Mouse (Mus musculus) embryonic facial prominence, embryonic 15.5 days (tissue): ENCODE results near the gene Gmeb1. TPM values are rescaled to one million over a fixed set of nuclear protein-coding genes. Genes with fewer than 3 reads are reported as not detected.
"Not testable (repeated sequence)": the region's sequence is repeated elsewhere in the genome, so short reads cannot be mapped to it uniquely, and the experiment has no call there.

Experiments
- ATAC-seq: fragments of 200-750 bp; cut with Nextera tagmentation; 2 replicates; pipeline ENCODE4 v1.8.0; 2017; ENCODE audit warnings: low read depth, moderate TSS enrichment; ENCODE audit not compliant: insufficient number of reproducible peaks, low FRiP score, low TSS enrichment
- H3K27ac ChIP-seq: fragments of 300-500 bp; sonication (generic); replicated peaks from 2 replicates; pipeline ENCODE4 v1.5.1; 2015; ENCODE audit warnings: mild to moderate bottlenecking, inconsistent platforms
- H3K27me3 ChIP-seq: fragments of 300-500 bp; sonication (generic); 2 replicates; pipeline ENCODE4 v1.6.1; 2015; ENCODE audit warnings: inconsistent platforms
- H3K36me3 ChIP-seq: fragments of 300-500 bp; sonication (generic); 2 replicates; pipeline ENCODE4 v1.6.1; 2015; ENCODE audit warnings: mild to moderate bottlenecking, inconsistent platforms
- H3K4me1 ChIP-seq: fragments of 300-500 bp; sonication (generic); 2 replicates; pipeline ENCODE4 v1.6.1; 2015; ENCODE audit warnings: inconsistent platforms
- H3K4me2 ChIP-seq: fragments of 300-500 bp; sonication (generic); replicated peaks from 2 replicates; pipeline ENCODE4 v1.6.1; 2015; ENCODE audit warnings: mild to moderate bottlenecking, inconsistent platforms
- H3K4me3 ChIP-seq: fragments of 300-500 bp; sonication (generic); replicated peaks from 2 replicates; pipeline ENCODE4 v1.5.1; 2015; ENCODE audit warnings: mild to moderate bottlenecking, inconsistent platforms
- H3K9ac ChIP-seq: fragments of 300-500 bp; sonication (generic); 2 replicates; pipeline ENCODE4 v1.6.1; 2015; ENCODE audit warnings: inconsistent platforms
- H3K9me3 ChIP-seq: fragments of 300-500 bp; sonication (generic); replicated peaks from 2 replicates; pipeline ENCODE4 v1.6.1; 2016; ENCODE audit warnings: inconsistent platforms
- WGBS: fragments of 180-500 bp; shearing (Covaris S2); methylation state at CpG from one replicate; pipeline ENCODE4 v1.1.7; 2015; 5-methylcytosine and 5-hydroxymethylcytosine counted together
- polyA plus RNA-seq: library from polyadenylated mRNA; unstranded; fragments of >200 nt; fragmentation: Nextera tagmentation; extraction: Ambion mirVana; gene quantifications from 2 replicates; pipeline ENCODE4 v1.2.1, GENCODE M21; 2015

Gene Gmeb1
- polyA plus RNA-seq, 1 experiment from 2014 or later: 37.5 TPM

DNA sequence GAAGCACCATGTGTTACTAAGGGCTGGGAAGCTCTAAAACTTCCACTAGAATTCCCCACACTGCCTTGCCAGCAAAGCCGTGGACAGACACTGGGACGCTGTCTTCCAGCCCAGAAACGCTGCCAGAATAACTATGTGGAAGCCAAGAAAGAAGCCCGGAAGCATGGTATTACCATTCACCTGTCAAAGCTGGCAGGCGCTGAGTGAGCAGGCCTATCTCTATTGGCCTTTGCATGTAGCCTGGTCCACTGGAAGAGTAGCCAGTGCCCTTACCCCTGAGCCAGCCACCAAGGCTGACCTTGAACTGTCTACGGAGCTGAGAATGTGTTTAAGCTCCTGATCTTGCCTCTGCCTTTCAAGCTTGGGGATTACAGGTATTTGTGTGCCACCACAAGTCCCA, 40.1 kb upstream of the Gmeb1 start:
- H3K27me3 ChIP-seq: no peaks in the 10 kb centered on the region
- peaks cover 14% of the 10 kb centered on the region; the same call in 1 of the 2 replicates for H3K4me1 ChIP-seq
- 0 out of 2 replicates have a peak overlapping the region, but pooled peaks have one; percentile 11 for H3K27ac ChIP-seq
- H3K9me3 ChIP-seq: no peaks in the 10 kb centered on the region
- no peak overlapping the region for H3K4me2 ChIP-seq
- 76% methylated on average over 6 of the region's 6 CpGs for WGBS
- no peak for ATAC-seq
- H3K36me3 ChIP-seq: no peaks in the 10 kb centered on the region
- H3K4me3 ChIP-seq: no peak overlapping the region
- H3K9ac ChIP-seq: no peak overlapping the region

DNA sequence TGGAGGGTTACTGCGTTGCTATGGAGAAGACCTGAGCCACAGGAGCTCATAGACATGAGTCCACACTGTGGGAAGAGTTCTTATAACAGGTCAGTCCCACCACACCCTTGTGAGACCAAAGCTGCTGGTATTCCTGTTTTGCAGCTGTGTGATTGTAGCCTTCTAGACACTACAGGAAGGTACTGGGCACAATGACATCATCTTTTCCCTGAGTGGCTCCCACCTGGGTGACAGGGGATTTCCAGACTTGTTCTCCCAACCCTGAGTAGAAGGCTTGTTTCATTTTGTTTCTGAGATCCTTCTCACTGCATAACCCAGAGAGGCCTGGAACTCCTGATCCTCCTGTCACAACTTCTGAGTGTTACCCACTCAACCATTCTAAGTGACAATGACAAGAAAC, 38.4 kb upstream of the Gmeb1 start:
- Histone ChIP-seq H3K4me3 (no peak overlapping the region), H3K36me3 (no peaks in the 10 kb centered on the region), H3K27me3 (no peaks in the 10 kb centered on the region), H3K9me3 (no peaks in the 10 kb centered on the region), H3K4me1 (peaks cover 14% of the 10 kb centered on the region; the same call in 1 of the 2 replicates), H3K4me2 (no peak overlapping the region), H3K27ac (no peak overlapping the region), H3K9ac (no peak overlapping the region)
- ATAC-seq: no peak
- 87% methylated on average over 1 of the region's 1 CpGs for WGBS

DNA sequence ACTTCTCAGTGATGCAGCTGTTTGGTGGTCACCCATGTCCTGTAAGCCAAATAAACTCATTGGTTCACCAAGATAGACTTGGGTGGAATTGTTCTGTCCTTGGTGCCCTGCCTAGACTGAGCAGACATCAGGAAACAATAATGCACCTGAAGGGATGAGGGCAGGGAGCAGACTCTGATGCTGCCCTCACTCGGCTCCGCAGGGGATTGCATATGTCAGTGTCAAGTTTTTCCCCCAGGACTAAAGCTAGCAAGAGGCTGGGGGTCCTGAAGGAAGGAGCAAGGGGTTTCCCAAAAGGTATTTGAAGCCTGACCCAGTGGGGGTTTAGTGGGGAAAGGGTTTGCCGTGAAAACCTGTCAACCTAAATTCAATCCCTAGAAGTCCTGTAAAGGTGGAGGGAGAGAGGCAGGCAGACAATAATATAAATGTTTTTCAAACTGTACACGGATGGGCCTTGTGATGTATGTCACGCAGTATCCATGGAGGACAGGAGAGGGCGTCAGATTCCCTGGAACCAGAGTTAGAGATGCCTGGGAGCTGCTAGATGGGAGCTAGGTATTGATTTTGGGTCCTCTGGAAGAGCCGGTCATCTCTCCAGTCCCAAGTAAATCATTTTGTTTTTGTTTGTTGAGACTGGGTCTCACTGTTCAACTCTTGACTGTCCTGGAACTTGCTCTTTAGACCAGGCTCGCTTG, 34.4 kb upstream of the Gmeb1 start:
- H3K4me3 ChIP-seq: no peak overlapping the region
- WGBS: 47% methylated on average over 8 of the region's 8 CpGs
- H3K9ac ChIP-seq: no peak overlapping the region
- H3K27ac ChIP-seq: no peak overlapping the region
- peaks cover 31% of the 10 kb centered on the region for H3K36me3 ChIP-seq
- H3K4me1 ChIP-seq: no peaks in the 10 kb centered on the region
- H3K9me3 ChIP-seq: no peaks in the 10 kb centered on the region
- H3K27me3 ChIP-seq: no peaks in the 10 kb centered on the region
- H3K4me2 ChIP-seq: no peak overlapping the region
- ATAC-seq: no peak

DNA sequence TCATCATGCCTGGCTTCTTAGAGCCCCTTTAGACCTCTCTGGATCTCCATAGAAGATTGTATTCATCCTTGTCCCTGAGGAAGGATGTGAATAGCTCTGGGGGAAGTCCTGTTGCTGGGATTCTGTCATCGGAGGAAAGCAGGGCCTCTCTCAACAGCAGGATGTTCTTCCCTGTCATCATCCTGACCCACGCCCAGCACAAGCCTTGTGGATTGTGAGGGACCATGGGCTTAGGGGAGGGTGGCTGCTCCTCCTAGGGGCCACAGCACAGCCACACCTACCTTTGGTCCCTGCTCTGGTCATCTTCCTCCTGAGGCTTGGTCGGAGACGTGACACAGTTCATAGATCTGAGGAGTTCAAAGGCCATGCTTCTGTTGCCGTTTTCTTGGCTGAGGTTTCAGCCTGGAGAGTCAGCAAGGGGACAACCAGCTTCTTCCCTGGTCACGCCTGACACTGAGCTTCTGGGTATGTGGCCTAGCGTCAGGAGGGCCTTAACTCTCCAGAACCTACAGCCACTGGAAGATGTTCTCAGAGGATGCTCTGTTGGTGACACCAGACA, 32.4 kb upstream of the Gmeb1 start:
- Histone ChIP-seq H3K27me3 (no peaks in the 10 kb centered on the region), H3K4me3 (no peak overlapping the region), H3K36me3 (peaks cover 39% of the 10 kb centered on the region), H3K9ac (no peak overlapping the region), H3K9me3 (no peaks in the 10 kb centered on the region), H3K27ac (no peak overlapping the region), H3K4me2 (no peak overlapping the region), H3K4me1 (no peaks in the 10 kb centered on the region)
- ATAC-seq: no peak
- 77% methylated on average over 7 of the region's 7 CpGs for WGBS

DNA sequence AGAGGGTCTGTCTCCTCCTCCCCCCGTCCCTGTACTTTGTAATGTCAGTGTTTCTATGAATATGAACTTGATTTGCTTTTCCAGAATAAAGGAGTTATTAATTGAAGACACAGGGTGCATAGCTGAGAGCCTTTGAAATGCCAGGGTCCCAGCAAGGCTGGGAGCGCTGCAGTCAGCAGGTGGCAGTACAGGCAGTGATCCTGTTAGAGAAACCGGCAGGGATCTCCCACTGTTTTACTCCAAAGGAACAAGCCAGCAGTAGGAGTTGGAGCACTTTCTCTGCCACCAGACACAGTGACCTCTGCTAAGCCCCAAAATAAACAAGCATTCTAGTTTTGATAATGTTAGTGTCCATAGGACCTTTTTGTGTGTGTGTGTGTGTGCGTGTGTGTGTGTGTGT, 31.6 kb upstream of the Gmeb1 start:
- Histone ChIP-seq H3K9me3 (no peaks in the 10 kb centered on the region), H3K27ac (no peak overlapping the region), H3K36me3 (peaks cover 39% of the 10 kb centered on the region), H3K4me1 (no peaks in the 10 kb centered on the region), H3K27me3 (no peaks in the 10 kb centered on the region), H3K4me3 (no peak overlapping the region), H3K4me2 (no peak overlapping the region), H3K9ac (no peak overlapping the region)
- WGBS: 43% methylated on average over 4 of the region's 4 CpGs
- no peak for ATAC-seq

DNA sequence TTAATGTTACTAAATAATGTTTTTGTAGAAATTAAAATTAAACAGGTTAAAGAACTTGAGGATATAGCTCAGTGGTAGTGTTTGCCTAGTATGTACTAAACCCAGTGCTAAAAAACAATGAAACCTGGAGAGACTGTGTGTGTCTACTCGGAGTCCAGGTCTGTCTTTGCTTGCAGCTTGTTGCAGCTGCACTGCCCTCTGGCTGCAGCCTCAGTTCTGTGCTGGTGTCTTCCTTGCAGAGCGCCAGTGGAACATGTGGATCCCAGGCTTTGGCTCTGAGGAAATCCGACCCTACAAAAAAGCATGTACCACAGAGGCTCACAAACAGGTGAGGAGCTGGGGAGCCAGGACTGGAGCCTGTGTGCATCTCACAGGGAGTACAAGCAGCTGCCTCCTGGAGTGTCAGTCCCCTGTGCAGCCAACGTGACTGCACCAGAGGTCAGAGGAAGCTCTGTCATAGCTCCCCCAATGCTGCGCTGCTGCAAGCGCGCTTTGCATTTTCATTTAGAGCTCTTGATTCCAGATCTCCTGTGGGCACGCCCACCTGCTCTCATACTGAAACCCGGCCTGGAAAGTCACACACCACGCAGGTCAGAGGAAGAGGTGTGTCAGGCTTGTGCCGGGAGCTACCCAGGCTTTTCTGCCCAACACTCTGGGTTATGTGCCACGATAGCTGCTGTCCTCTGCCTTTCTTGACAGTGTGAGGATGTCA, 30.4 kb upstream of the Gmeb1 start:
- no peak overlapping the region for H3K27ac ChIP-seq
- WGBS: 73% methylated on average over 12 of the region's 12 CpGs
- no peaks in the 10 kb centered on the region for H3K9me3 ChIP-seq
- no peak overlapping the region for H3K4me3 ChIP-seq
- H3K27me3 ChIP-seq: no peaks in the 10 kb centered on the region
- peaks cover 45% of the 10 kb centered on the region for H3K36me3 ChIP-seq
- no peak overlapping the region for H3K9ac ChIP-seq
- H3K4me2 ChIP-seq: no peak overlapping the region
- H3K4me1 ChIP-seq: no peaks in the 10 kb centered on the region
- no peak for ATAC-seq

DNA sequence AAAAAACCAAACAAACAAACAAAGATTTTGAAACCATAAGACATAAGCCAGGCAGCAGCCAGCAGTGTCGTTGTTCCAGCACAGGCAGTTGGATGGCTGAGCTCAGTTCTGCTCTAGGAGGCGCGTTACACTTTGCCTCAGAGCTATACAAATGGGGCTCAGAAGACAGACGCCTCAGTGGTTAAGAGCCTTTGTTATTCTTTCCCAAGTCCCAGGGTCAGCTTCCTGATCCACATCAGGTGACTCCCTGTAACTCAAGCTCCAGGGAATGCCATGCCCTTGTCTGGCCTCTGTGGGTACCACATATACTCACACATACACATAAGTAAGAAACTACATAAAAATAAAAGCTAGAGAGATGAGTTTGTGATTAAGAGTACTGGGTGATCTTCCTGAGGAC, 29.7 kb upstream of the Gmeb1 start:
- no peaks in the 10 kb centered on the region for H3K9me3 ChIP-seq
- no peak overlapping the region for H3K4me2 ChIP-seq
- ATAC-seq: no peak
- no peak overlapping the region for H3K27ac ChIP-seq
- 94% methylated on average over 4 of the region's 4 CpGs for WGBS
- H3K4me3 ChIP-seq: no peak overlapping the region
- H3K27me3 ChIP-seq: no peaks in the 10 kb centered on the region
- no peak overlapping the region for H3K9ac ChIP-seq
- H3K36me3 ChIP-seq: peaks cover 51% of the 10 kb centered on the region
- no peaks in the 10 kb centered on the region for H3K4me1 ChIP-seq

DNA sequence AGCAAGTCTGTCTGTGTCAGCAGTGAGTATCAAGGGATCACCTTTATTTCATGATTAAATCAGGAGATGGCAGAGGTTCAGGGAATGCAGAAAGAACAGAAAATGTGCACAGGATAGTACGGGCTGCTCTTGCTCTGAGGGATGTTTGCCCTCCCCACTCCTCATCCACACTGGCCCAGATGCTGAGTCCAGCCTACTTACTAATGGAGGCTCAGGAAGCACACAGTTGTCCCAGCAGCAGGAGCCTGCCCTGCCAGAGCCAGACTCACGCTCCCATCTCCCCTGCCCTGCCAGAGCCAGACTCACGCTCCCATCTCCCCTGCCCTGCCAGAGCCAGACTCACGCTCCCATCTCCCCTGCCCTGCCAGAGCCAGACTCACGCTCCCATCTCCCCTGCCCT, 27.4 kb upstream of the Gmeb1 start:
- not testable (repeated sequence) for H3K27me3 ChIP-seq, H3K9me3 ChIP-seq, H3K27ac ChIP-seq, H3K4me3 ChIP-seq, ATAC-seq, H3K4me1 ChIP-seq, H3K4me2 ChIP-seq, H3K9ac ChIP-seq
- WGBS: 80% methylated on average over 3 of the region's 5 CpGs
- peaks cover 64% of the 10 kb centered on the region for H3K36me3 ChIP-seq

DNA sequence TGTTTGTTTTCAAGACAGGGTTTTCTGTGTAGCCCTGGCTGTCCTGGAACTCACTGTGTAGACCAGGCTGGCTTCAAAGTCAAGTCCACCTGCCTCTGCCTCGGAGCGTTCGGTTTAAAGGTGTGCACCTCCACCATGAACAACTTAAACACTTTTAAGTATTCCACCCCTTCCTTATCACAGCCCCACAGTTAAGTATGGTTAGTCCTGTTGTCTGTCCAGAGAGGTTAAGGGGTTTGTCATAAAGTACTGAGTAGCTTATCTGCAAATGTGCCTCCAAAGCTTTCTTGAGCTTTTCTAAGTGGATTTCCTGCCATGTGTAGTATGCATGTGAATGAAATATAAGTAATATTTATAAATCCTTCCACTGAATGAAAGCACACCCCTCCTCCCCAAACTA, 14.5 kb upstream of the Gmeb1 start:
- Histone ChIP-seq H3K4me1 (peaks cover 13% of the 10 kb centered on the region), H3K9ac (no peak overlapping the region), H3K4me2 (no peak overlapping the region), H3K4me3 (no peak overlapping the region), H3K27ac (no peak overlapping the region), H3K36me3 (no peaks in the 10 kb centered on the region), H3K27me3 (no peaks in the 10 kb centered on the region), H3K9me3 (no peaks in the 10 kb centered on the region)
- no peak for ATAC-seq
- whole genome bisulfite sequencing: 86% methylated on average over 3 of the region's 3 CpGs

DNA sequence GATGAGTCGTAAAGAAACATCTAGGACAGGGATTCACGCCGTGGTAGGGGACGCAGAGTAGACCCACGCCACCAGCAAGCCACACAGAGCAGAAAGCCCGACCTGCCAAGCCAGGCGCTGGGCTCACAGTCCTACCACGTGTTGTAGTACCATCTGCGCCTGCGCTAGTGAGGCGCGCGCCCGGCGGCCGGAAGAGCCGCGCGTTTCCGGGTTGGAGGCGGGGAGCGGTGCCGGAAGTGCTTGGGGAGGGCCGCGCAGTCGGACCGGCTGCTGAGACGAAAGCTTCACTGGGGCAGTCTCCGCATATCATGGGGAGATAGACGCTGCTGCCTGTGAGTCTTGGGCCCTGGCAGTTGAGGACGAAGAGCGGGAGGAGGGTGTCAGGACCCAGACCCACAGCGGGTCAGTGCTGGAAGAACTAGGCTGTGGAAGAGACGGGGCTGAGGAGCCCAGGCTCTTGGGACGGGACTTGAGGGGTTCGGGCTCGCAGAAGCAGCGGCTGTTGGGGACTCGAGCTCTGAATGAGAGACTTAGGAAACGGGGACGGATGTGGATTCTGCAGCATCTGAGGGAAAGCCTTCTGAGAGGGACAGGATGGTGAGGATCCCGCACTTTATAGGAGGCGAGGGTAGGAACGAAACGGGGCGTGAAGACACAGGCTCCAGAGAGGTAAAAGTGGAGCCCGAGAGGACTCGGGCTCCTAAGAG, 12.9 kb upstream of the Gmeb1 start, which contains the start of gene Taf12:
Gene Taf12, plus strand, starts transcription at position 220 of the 707 bp plus-strand sequence.
- Histone ChIP-seq H3K27ac (peak within 1 kb of the TSS; percentile 93), H3K4me2 (peak within 1 kb of the TSS; percentile 85), H3K4me3 (peak within 1 kb of the TSS; percentile 64), H3K4me1 (peaks cover 18% of the 10 kb centered on the region), H3K9me3 (no peaks in the 10 kb centered on the region), H3K36me3 (no peaks in the 10 kb centered on the region), H3K27me3 (no peaks in the 10 kb centered on the region), H3K9ac (peak within 1 kb of the TSS; percentile 73)
- under 1% methylated on average over 48 of the region's 48 CpGs for WGBS
- ATAC-seq: peak; percentile 90

DNA sequence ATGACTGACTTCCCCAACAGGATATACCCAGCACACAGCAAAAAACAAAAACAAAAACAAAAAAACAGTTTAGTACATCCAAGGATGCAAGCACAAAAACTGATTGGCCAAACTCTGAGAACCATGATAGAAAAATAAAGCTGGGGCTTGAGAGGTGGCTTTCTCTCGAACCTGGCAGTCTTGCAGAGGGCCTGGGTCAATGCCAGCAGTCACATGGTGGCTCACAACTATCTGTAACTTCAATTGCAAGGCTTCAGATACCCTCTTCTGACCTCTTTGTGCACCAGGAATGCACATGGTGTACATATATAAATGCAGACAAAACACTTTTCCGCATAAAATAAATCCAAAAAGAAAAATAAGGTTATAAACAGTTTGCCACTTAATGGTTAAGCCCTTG, 11.8 kb upstream of the Gmeb1 start:
- Histone ChIP-seq H3K9me3 (no peaks in the 10 kb centered on the region), H3K27ac (no peak overlapping the region), H3K9ac (no peak overlapping the region), H3K4me3 (peak overlapping the region; percentile 64), H3K4me1 (peaks cover 20% of the 10 kb centered on the region), H3K4me2 (peak overlapping the region; percentile 85), H3K36me3 (no peaks in the 10 kb centered on the region), H3K27me3 (no peaks in the 10 kb centered on the region)
- WGBS: 59% methylated on average over 2 of the region's 2 CpGs
- no peak for ATAC-seq
